Mouse (Mus musculus): Measurements from ENCODE around the gene Iqca. TPM values are rescaled to one million over a fixed set of nuclear protein-coding genes. Genes with fewer than 3 reads are reported as not detected.

The Iqca gene
- total RNA-seq (2021) = not detected
- long read RNA-seq, experiment 1 = 0 reads
- long read RNA-seq, experiment 2 = 0 reads

DNA sequence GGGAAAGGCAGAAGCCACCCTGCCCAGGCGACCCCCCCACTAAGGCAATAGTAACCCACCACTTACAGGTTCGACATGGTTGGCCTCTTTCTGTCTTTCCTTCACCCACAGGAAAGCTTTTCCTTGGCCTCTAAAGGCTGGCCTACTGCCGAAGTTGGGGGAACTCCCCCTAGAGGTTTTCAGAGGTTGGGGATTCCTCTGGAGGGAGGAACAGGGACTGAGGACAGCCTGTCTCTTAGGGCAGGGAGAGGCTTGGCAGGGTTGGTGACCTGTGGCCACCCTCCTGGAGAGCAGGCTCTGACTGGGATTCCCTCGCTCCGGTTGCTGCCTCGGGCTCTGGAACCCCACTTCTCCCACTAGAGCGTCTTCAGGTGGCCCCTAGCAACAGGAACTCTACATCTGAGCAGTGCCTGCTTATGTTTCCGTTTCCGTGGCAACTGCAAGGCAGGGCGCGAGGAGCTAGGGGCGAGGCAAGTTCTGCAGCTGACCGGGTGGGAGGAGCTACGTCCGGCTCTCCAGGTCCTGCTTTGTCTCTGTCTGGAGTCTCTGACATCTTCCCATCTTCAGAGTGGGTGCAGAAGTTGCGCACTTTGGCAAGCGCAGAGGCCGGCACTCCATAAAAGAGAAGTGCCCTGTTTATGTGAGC is at the start of gene Iqca:
Gene Iqca, minus strand, starts transcription at position 303 of the 646 bp plus-strand sequence.
- peak; percentile 60 for DNase-seq

DNA sequence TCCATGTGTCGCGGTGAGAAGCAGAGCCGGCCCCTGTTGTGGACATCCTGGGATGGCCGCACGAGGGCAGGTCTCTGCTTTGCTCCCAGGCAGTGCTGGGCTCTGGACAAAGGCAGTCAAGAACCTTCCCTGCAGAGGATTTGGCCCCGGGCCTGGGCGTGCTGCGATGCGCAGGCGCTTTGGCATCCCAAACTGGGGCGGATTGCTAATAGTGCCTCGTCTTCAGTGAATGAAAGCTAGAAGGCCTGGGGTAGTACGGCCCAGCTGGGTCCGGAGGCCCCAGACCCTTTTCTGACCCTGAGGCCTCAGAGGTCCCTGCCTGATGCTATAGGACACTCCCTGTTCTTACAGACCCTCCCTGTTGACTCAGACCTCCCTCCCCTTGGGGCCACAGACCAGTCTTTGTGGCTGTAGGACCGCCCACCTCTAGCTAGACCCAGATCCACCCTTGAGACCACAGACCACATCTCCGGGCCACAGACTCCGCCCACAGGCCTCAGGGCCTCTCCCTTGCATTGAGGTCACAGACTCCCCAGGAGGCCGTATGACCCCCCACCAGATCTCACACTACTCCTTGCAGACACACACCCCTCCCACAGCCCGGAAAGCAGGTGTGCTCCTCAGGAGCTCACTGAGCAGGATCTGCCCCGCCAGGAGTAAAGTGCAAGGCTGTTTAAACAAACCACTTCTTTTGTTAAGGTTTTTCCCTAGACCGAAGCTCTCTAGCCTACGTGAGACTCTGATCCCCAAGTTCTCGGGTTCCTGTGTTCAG is 49.2 kb upstream of the Iqca start:
- DNase-seq = peak; percentile 80

DNA sequence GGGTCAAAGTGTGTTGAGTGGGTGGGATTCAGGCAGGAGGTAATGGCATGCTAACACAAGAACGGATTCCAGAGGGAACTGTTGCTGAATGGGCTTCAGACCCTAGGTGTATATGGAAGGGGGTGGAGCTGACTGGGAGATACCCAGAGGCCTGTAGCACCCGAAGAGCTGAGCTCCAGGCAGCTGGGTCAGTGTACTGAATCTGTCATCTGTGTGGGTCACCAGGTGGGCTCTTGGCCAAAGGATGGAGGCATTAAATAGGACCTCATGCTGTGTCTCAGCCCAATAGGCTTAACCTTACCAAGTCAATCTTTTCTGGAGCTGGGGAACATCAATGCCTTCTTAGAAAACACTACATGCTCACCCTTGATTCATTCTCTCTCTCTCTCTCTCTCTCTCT is 48.5 kb upstream of the Iqca start:
- DNase-seq = no peak

DNA sequence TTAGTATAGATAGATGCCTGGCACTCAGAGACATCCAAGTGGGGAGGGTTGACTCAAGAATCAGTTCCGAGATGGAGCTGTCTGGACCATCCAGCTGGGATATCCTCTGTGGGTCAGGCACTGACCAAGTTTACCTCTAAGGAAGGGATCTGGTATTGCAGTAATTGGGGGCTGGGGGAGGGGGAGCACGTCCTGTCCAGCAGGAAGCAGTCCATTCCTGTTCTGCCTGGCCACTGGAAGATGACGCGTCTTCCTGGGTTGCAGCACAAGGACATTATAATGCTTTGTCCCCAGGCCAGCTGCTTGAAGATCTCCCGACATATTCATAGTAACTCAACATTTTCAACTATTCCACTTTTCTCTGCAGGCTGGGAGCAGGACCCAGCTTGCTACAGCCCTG is 48.0 kb upstream of the Iqca start:
- DNase-seq = no peak

DNA sequence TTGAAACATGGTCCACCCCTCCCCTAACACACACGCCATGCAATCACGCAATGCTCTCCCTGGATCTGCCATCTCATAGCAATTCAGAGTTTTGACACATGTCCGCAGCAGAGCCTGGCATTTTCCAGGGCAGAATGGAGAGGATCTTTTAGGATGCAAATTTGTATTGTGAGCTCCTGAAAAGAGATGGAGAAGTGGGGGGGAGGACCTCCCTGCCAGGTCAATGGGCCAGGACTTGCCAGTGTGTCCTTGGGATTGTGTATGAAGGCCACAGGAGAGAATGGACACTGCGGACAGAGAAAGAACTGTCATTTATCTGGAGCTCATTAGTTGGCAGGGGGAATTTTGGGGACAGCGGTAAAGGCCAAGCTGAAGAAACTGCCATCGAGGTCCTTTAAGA is 35.8 kb upstream of the Iqca start:
- DNase-seq = no peak

DNA sequence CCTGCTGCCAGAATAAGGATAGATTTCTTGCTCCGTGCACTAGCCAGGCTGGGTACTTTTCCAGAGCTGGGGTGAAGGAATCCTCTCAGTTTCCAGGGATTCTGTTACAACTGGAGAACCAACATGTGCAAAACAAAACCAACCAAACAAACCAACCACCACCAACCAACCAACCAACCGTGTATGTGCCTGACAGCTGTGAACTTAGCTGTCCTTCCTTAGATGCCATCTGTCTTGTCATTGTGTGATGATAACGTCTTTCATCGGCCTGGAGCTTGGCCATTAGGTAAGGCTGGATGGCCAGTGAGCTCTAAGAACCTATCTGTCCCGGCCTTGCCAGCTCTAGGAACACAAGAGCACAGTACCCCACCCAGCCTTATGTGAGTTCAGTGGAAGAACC is 33.7 kb upstream of the Iqca start:
- DNase-seq = no peak

DNA sequence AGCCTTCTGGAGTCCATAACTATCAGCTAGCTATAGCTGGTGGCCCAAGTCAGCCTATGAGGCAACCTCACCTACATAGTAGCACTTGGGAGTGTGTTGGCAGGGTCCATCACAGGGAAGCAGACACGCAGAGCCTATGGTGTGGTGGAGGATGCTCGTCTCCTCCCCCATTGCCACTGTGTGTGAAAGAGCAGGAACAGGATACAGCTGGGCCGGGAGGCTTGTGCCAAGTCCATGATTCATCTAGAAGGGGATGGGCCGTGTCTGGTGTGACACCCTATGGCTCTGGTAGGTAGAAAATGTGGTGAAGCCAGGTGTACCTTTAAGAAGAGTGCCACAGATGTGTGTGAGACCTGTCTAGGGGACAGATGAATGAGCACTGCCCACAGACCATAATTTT is 33.0 kb upstream of the Iqca start:
- DNase-seq = no peak

DNA sequence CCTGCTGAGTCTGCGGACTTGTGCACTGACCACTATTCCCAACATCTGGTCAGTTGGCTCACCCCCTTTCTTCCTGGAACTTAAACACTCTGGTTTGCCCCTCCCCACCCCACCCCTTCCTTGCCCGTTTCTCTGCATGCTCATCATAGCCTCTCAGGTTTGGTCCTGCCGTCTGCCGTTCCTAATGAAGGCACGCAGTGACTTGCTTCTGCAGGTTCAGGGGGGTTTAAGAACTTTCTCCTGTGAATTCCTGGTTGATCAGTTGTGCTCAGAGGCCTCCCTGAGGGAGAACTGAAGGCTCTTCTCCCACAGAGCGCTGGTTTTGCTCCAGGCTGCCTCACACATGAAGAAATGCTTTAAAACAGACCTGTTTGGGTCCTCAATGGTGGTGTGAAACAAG is 30.4 kb upstream of the Iqca start:
- DNase-seq = no peak

DNA sequence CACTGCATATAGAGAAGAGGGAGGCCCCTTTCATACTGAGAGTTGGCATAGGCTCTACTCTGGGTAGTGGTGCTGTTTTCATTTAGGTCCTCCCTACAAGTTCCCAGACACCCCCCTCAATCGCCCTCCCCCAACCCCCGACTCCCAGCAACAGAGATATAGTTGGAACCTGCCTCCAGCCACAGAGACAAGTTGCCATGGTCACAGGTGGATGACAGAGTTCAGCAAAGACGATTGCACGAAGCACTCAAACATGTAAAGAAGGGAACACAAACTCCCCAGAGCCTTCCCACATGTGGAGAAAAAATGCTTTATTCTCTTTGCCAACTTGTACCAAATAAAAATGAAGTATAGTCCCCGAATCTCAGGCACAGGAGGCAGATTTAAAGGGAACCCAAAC is 29.3 kb upstream of the Iqca start:
- DNase-seq = no peak

DNA sequence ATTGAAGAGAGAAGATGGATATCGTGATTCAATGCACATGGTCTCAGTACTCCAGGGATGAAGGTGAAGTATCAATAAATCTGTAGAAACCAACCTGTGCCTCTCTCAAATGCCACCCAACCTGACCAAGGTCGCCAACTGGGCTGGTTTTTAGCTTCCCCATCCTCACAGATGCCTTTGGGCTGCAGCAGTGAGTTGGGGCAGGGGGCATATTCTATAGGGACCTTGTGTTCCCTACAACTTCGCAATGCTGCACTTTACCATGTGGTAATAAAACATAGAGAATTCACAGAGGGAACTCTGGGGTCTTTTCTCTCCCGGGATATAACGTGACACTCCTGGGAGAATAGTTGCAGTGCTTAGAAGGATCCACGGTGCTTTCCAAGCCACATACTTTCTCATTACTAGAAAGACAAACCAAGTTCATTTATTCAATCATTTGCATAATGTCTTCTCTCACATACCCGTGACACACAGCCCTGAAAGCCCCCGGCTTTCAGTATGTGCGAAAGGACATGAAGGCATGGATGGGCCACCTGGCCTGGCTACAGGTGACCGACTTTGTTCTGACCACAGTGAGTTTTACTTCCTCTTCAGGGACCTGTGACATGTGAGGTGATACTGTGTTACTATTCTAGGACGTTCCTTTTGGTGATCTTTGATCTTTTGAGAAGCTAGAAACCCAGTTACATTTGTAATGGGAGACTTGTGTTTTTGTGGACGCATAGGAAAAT is 27.9 kb upstream of the Iqca start:
- DNase-seq = no peak

DNA sequence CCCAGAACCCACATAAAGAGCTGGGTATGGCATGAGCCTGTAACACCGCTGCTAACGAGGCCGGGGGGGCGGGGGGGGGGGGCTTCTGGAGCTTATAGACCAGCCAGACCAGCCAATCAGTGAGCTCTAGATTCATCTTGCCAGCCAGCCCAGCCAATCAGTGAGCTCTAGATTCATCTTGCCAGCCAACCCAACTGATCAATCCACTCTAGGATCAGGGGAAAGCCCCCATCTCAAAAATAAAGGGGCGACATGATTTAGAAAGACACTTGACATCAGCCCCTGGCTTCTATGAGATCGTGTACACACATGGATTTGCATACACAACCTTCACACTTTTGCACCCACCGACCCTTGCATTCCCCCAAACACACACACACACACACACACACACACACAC is 27.3 kb upstream of the Iqca start:
- DNase-seq = no peak

DNA sequence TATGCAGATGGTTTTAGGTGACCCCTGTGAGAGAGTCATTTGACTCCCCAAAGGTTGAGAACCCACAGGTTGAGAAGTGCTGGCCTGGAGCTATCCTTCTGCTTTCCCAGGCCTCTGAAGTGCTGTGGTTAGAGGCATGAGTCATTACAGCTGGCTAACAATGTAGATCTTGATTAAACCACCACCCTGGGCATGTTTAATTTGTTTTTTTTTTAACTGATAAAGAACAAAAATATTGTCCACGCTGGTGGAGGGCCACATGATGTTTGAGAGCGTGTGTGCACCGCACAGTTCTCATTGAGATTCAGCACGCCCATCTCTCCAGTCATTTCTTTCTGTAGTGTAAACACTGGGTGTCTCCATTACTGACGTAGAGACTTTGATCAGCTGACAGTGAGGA is 24.8 kb upstream of the Iqca start:
- no peak for DNase-seq

DNA sequence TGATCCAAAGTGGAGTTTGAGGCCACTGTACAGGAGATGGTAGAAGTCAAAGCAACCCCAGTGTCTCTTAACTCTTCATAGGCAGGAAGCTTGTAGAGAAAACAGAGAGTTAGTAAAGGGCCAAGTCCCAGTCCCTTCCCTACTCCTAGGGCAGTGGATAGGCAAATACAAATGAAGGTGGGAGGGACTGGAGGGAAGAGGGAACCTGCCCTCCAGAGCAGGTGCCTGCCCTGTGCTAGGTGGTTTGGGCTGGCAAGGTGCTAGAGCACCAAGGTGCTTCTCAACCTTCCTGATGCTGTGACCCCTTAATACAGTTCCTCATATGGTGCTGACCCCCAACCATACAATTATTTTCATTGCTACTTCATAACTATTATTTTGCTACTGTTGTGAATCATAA is 24.4 kb upstream of the Iqca start:
- DNase-seq = no peak

DNA sequence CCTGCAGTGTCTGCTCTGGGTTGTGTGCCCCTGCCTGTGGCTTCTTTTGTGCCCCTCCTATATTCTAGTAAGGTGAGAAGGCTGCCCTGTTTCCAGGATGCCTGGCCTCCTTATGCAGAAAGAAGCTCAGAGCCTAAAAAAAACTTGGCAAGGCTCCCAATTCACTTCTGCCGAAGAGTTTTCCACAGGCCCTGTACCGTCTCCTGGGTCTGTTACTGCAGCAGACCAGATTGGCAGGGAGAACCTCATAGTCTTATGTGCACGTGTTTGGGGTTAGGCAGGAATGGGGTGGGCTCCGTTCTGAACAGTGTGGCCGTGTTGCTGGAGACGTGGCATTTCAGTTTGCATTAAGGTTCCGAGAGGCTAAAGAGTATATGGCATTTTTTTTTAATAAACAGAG is 23.0 kb upstream of the Iqca start:
- no peak for DNase-seq

DNA sequence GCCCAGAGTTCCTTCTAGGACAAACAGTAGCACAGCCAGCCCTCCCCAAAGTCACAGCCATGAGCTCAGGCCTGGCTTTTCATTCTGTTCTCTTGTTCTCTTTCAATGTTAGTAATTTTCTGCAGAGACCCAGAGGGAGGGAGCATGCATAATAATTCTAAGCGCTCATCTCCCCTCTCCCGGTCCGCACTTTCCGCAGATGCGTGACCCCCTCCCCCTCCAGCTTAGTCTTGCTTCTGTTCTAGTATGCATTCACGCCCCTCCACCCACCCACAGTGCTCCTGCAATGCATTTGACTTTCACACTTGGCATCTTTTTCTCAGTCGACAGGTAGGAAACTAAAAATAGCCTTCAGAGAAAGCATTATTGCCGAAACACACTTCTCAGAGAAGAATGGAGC is 21.1 kb upstream of the Iqca start:
- DNase-seq = no peak

DNA sequence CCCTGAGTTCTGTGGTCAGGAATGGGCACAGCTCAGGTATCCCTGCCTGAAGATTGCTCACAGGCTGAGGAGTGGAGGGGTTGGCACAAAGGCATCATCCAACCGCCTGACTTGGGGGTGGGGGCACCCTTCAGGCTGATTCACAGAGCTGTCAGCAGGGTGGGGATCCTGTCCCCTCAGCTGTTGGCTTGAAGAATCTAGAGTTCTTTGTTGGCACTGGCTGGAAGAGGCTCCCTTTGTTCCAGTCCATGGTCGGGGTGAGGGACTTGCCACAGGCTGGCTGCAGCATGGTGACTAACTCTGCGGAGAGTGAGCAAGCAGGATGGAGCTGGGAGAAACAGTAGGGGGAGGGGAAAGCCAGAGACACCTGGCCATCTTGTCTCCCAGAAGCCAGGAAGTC is 11.1 kb upstream of the Iqca start:
- DNase-seq = no peak

DNA sequence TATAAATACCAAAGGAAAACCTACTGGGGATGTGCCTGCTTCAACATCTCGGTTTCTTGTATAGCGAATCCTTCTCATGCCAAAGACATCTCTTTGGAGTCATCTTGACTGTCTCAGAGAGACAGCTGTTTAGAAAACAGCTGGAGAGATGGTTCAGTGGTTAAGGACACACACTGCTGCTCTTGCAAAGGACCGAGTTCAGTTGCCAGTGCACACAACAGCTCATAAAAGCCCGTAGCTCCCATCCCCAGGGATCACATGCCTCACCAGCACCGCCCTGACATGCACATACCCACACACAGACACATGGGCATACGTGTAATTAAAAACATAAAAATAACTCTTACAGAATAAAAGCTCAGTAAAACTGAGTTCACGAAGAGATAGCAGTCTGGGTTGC is 10.0 kb upstream of the Iqca start:
- DNase-seq = no peak

DNA sequence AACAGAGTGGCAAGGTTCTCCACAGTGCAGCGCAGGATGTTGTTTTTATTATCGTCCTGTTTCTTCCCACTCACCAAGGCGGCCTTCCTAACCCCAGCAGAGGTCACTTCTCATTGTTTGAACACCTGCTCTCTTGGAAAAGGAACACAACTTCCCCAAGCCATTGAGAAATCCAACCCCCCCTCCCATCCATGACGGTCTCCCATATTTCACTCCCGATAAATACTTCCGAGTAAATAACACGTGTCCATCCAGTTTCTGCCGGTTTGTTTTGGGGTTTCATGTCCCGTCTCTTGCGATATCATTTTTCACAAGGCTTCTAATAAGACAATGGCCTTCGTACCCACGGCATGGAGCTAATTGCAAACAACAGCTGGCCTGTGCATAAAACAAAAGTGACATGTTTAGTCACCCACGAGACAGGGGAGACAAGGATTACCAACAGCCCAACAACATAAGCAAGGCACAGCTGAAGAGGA is 9.2 kb upstream of the Iqca start:
- DNase-seq = no peak

DNA sequence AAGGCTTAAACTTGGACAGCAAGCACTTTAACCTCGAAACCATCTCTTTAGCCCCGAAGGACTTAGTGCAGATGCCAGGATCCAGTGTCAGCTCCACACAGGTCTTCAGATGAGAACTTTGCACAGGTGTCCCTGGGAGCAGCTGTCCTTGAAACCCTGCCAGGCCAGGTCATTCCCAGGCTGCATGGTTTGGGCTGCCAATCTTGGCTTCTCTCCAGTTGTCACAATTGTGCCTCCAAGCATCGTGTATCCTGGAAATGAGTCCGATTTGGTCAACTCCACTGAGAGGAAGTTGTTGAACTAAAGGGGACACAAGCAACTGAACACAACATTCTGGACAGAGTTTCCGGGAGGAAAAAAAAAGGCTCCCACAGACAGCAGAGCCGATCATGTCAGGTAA is 8.4 kb upstream of the Iqca start:
- no peak for DNase-seq

DNA sequence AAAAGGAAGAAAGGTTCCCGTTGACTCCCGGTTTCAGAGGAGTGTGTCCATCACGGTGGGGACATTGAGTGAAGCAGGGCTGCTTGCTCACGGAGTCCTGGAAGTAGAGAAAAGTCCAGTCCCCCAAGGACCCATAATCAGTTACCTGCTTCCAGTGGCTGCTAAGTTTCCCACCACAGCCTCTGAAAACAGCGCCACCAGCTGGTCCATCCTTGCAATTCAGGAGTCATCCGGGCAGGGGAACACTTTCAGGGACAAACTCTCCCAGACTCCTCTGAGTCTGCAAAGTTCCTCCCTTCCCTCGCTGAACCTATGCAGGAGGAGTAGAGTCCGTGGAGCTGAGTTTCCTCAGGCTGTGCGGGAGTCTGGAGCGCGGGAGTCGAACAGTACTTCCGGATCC is 6.7 kb upstream of the Iqca start:
- peak; percentile 28 for DNase-seq

DNA sequence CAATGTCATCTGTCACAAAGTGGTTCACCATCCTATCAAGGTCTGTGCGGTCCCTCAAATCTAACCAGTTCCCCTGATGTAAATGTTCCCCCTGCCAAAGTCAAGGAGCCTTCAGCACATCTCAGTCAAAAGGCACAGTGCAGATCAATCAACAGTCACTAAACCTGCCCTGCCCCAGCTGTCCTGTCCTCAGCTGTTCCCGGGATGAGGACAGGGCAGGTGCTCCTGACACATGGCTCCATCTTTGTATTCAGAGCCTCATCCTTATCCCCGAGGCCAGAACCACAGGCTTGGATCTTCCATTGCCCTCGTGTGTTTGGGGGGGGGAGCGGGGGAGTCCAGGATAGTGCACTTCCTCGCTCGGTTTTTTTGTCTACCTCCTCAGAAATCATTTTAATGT is 3.4 kb upstream of the Iqca start:
- DNase-seq = no peak

DNA sequence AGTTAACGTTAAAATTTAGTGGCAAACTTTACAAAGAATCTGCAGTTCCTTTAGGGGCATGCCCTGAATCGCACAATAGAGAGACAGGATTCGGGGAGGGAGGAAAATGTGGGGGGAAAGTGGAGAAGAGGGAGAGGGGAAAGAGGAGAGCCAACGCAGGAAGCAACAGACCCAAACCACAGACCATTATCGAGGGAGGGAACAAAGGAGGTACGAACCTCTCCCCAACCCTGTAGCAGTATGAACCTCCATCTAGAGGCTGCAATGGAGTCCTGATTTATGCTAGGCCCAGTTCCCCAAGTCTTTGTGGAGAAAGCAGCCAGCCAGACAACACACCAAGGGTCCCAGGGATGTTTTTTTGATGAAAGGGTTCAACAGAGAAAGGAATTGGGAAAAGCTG is 586 bp upstream of the Iqca start:
- no peak for DNase-seq

DNA sequence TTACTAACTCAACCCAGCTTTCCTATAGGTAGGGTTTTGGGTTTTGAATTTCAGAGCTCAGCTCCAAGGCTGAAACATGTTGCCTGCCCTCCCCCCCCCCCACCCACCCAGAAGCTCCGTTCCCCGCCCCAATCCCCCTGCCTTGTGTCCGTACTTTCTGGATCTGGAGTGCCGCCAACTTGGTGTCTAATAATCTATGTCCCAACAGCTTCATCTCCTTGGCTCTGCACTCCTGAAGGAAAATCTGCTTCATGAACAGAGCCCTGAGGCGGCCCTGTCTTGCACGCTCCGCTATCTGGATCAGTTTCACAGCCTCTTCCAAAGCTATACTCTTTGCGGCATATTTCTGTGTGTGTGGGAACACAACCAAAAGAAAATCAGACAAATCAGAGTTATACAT is 13.5 kb downstream of the Iqca start:
- no peak for DNase-seq
